Mouse (Mus musculus) stomach, embryonic 14.5 days (tissue): ENCODE results near the gene Cct8. TPM values are rescaled to one million over a fixed set of nuclear protein-coding genes. Genes with fewer than 3 reads are reported as not detected.
A peak's percentile ranks its signal among the peaks of the same experiment; 100 is the strongest.

Experiments used
- ATAC-seq: fragments of 200-750 bp; cut with Nextera tagmentation; 2 replicates; pipeline ENCODE4 v1.8.0; 2017; ENCODE audit warnings: low read depth, moderate TSS enrichment; ENCODE audit not compliant: insufficient number of reproducible peaks, insufficient read depth, low FRiP score
- H3K27ac ChIP-seq: fragments of 300-500 bp; sonication (generic); 2 replicates; pipeline ENCODE4 v1.5.1; 2014; ENCODE audit warnings: mild to moderate bottlenecking, low read length, moderate library complexity, mixed read lengths
- H3K27me3 ChIP-seq: fragments of 300-500 bp; sonication (generic); 2 replicates; pipeline ENCODE4 v1.6.1; 2014; ENCODE audit warnings: low read length, control low read depth, mixed read lengths; ENCODE audit not compliant: control insufficient read depth, insufficient read depth
- H3K36me3 ChIP-seq: fragments of 300-500 bp; sonication (generic); 2 replicates; pipeline ENCODE4 v1.6.1; 2014; ENCODE audit warnings: mild to moderate bottlenecking, control low read depth, low read length, moderate library complexity, mixed read lengths; ENCODE audit not compliant: control insufficient read depth, insufficient read depth
- H3K4me1 ChIP-seq: fragments of 300-500 bp; sonication (generic); 2 replicates; pipeline ENCODE4 v1.6.1; 2014; ENCODE audit warnings: low read length, control low read depth, mixed read lengths; ENCODE audit not compliant: control insufficient read depth, insufficient read depth
- H3K4me2 ChIP-seq: fragments of 300-500 bp; sonication (generic); replicated peaks from 2 replicates; pipeline ENCODE4 v1.6.1; 2014; ENCODE audit warnings: low read depth, low read length, control low read depth
- H3K4me3 ChIP-seq: fragments of 300-500 bp; sonication (generic); 2 replicates; pipeline ENCODE4 v1.5.1; 2014; ENCODE audit warnings: low read depth, low read length, control low read depth
- H3K9ac ChIP-seq: fragments of 300-500 bp; sonication (generic); replicated peaks from 2 replicates; pipeline ENCODE4 v1.6.1; 2014; ENCODE audit warnings: low read depth, mild to moderate bottlenecking, control low read depth, low read length, moderate library complexity, mixed read lengths
- H3K9me3 ChIP-seq: fragments of 300-500 bp; sonication (generic); 2 replicates; pipeline ENCODE4 v1.6.1; 2016; ENCODE audit warnings: low read depth, low read length, control low read depth; ENCODE audit not compliant: control insufficient read depth
- WGBS: fragments of 180-500 bp; shearing (Covaris S2); extraction: QIAGEN DNeasy Blood & Tissue Kit; methylation state at CpG from one replicate; pipeline ENCODE4 v1.1.7; 2014; 5-methylcytosine and 5-hydroxymethylcytosine counted together
- polyA plus RNA-seq: library from polyadenylated mRNA; unstranded; fragments of >200 nt; fragmentation: Nextera tagmentation; extraction: Ambion mirVana; gene quantifications from 2 replicates; pipeline ENCODE4 v1.2.1, GENCODE M21; 2014

Cct8 gene
- polyA plus RNA-seq, 1 experiment from 2014 or later: 396 TPM

DNA sequence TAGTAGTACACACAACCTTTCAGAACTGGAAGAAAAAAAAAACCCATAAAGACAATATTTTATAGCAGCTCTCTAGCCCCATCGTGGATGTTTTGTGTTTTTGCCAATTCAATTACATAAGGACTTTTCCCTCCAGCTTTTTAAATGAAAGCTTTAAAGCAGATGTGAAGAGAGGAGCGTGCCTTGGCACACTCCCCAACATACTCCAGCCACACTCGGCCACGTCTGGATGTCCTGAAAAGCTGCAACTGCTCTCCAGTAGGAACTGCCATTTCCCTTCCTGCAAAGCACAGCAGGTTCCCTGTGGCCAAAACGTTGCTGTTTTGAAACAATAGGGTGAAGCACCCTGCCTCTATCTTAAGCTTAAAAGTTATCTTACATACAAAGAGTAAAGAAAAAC lies 53.4 kb downstream of the Cct8 start:
- Histone ChIP-seq H3K9ac (no peak overlapping the region), H3K4me3 (no peak overlapping the region), H3K9me3 (no peaks in the 10 kb centered on the region), H3K4me1 (peaks cover 2% of the 10 kb centered on the region; the same call in 1 of the 2 replicates), H3K27me3 (no peaks in the 10 kb centered on the region), H3K4me2 (no peak overlapping the region), H3K27ac (no peak overlapping the region), H3K36me3 (no peaks in the 10 kb centered on the region)
- ATAC-seq: no peak
- 44% methylated on average over 5 of the region's 5 CpGs for WGBS

DNA sequence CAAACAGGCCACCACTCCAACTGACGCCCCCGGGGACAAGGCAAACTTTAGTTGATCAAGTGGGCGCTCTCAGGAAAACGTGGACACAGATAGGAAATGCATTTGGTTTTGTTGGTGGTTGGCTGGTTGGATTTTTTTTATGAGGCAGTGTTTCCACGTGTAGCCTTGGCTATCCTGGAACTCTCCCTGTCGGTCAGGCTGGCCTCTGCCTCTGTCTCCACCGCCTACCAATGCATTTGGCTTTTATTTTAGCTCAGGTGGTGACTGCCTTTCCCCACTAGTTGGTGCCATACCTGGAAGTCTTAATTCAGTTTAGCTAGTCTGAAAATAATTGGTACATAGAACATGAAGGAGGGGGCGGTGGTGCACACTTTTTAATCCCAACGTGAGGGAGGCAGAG lies 54.6 kb downstream of the Cct8 start:
- Histone ChIP-seq H3K36me3 (no peaks in the 10 kb centered on the region), H3K27ac (no peak overlapping the region), H3K9me3 (no peaks in the 10 kb centered on the region), H3K4me3 (peak overlapping the region; percentile 67), H3K4me1 (peaks cover 2% of the 10 kb centered on the region; the same call in 1 of the 2 replicates), H3K4me2 (peak overlapping the region; percentile 72), H3K9ac (peak overlapping the region; percentile 65), H3K27me3 (no peaks in the 10 kb centered on the region)
- 24% methylated on average over 9 of the region's 9 CpGs for WGBS
- no peak for ATAC-seq

DNA sequence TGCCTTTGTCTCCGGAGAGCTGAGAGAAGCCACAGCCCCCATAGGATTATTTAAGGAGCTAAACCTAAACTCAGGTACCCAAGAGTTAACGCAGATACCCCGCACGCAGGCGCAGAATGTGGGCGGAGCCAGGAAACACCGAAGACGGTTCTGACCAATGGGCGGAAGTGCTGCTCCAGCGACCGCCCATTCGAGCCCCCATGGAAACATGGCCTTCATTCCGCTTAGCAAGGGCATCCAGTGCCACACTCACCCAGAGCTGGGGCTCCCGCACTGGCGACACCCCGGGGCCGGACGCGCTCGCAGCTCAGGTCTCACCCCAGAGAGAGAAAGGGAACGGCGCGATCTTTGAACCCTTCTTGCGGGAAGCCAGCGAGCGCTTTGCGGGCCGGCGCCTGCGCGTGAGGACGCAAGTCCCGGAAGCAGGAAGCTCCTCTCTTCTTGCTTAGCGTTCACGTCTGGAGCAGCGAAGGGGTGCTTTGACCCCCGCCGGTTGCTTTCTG lies 55.4 kb downstream of the Cct8 start, which contains the start of gene Rwdd2b:
Gene Rwdd2b, minus strand, starts transcription at position 390 of the 503 bp plus-strand sequence.
- H3K4me3 ChIP-seq: peak within 1 kb of the TSS; percentile 67
- peak; percentile 95 for ATAC-seq
- peaks cover 2% of the 10 kb centered on the region; the same call in 1 of the 2 replicates for H3K4me1 ChIP-seq
- H3K27ac ChIP-seq: peak within 1 kb of the TSS; percentile 83
- no peaks in the 10 kb centered on the region for H3K27me3 ChIP-seq
- peak within 1 kb of the TSS; percentile 72 for H3K4me2 ChIP-seq
- H3K9ac ChIP-seq: peak within 1 kb of the TSS; percentile 65
- 0% methylated on average over 38 of the region's 38 CpGs for WGBS
- H3K9me3 ChIP-seq: no peaks in the 10 kb centered on the region
- no peaks in the 10 kb centered on the region for H3K36me3 ChIP-seq

DNA sequence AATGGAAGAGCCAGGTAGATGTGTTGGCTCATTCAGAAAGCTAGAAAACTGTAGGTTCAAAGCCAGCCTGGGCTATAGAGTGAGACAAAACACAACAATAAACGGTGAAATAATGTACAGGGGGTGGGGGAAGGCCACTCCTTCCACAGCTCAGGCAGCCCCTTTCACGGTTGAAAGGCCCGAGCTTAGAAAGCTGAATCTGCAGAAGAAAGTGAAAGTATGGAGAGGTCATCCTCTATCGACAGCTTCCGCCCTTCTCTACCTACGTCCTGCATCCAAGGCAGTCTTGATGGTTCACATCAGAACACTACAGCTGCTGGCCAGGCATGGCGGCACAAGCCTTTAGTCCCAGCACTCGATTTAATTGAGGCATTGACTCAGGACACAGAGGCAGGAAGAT lies 57.0 kb downstream of the Cct8 start:
- Histone ChIP-seq H3K9me3 (no peaks in the 10 kb centered on the region), H3K9ac (no peak overlapping the region), H3K27ac (no peak overlapping the region), H3K4me1 (peaks cover 2% of the 10 kb centered on the region; the same call in 1 of the 2 replicates), H3K4me3 (no peak overlapping the region), H3K27me3 (no peaks in the 10 kb centered on the region), H3K36me3 (no peaks in the 10 kb centered on the region), H3K4me2 (no peak overlapping the region)
- WGBS: 91% methylated on average over 8 of the region's 8 CpGs
- no peak for ATAC-seq

DNA sequence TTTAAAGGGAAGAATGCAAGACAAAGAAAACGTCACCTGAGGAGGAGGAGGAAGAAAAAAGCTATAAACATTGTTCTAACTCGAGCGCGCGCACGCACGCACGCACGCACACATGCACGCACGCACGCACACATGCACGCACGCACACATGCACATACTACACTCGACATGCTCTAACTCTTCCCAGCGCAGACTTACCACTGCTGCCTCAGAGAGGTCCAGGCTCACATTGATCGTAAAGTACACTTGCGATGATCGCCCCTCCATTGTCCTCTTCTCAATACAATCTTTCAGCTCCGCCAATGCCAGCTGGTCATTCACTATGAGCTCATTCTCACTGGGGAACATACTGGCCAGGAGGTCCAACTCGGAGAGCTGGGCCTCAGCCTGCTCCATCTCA lies 58.6 kb downstream of the Cct8 start:
- Histone ChIP-seq H3K9ac (no peak overlapping the region), H3K4me2 (no peak overlapping the region), H3K9me3 (no peaks in the 10 kb centered on the region), H3K36me3 (no peaks in the 10 kb centered on the region), H3K27me3 (no peaks in the 10 kb centered on the region), H3K4me1 (peaks cover 2% of the 10 kb centered on the region; the same call in 1 of the 2 replicates), H3K27ac (no peak overlapping the region), H3K4me3 (no peak overlapping the region)
- ATAC-seq: no peak
- WGBS: 91% methylated on average over 21 of the region's 21 CpGs

DNA sequence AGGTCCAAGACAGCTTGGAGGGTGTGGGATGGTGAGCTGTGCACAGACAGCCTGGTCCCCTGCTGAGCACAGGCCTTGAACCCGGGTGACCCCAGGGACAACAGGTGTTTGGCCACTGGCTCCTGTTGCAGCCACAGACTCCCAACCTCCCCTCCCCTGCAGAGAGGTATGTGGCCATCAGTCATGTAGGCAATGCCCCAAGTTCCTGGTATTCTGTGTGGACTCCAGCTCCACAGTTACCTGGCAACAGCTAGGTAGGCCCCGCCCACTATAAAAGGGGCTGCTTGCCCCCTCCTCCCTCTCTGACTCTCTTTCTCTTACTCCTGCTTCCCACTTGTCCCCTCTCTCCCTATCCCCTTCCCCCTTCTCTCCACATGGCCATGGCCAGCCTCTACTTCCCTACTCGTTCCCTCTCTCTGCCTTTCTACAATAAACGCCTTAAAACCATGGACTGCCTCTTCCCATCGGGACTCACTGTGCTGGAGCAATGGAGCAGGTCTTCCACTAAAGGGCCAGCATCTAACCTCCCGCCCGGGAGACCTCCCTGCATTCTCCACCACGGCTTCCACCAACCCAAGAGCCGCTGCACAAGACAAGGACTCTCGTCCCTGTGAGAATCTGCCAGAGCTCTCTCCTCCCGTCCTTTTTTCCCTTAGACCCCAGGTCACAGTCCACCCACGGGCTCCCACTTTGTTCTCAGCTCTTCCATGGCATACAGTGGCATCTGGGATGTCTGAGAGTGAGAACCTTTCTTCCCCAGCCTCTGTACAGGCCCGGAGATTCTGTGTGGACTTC lies 60.1 kb downstream of the Cct8 start:
- Histone ChIP-seq H3K36me3 (no peaks in the 10 kb centered on the region), H3K4me3 (no peak overlapping the region), H3K4me1 (0 out of 2 replicates have a peak, but pooled peaks cover 2% of the 10 kb centered on the region), H3K27ac (no peak overlapping the region), H3K9me3 (no peaks in the 10 kb centered on the region), H3K27me3 (no peaks in the 10 kb centered on the region), H3K9ac (no peak overlapping the region), H3K4me2 (no peak overlapping the region)
- ATAC-seq: no peak
- 80% methylated on average over 13 of the region's 13 CpGs for WGBS

DNA sequence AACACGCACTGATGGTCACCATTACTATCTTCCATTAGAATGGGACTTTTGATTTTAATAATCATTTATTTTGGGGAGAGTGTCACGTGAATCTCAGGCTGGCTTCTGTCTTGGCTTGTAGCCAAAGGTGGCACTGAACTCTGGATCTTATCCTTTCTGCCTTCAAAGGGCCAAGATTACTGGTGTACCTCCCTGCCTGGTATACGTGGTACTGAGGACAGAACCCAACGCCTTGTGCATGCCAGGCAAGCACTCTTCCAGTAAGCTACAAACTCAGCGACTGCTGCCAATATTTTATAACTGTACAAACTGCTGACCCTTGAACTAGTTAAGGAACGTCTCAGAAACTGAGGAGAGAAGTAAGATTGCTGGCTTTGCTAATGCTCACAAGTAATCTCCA lies 60.7 kb downstream of the Cct8 start:
- Histone ChIP-seq H3K4me1 (0 out of 2 replicates have a peak, but pooled peaks cover 2% of the 10 kb centered on the region), H3K36me3 (no peaks in the 10 kb centered on the region), H3K4me3 (no peak overlapping the region), H3K9me3 (no peaks in the 10 kb centered on the region), H3K27ac (no peak overlapping the region), H3K9ac (no peak overlapping the region), H3K4me2 (no peak overlapping the region), H3K27me3 (no peaks in the 10 kb centered on the region)
- 84% methylated on average over 6 of the region's 6 CpGs for WGBS
- no peak for ATAC-seq

DNA sequence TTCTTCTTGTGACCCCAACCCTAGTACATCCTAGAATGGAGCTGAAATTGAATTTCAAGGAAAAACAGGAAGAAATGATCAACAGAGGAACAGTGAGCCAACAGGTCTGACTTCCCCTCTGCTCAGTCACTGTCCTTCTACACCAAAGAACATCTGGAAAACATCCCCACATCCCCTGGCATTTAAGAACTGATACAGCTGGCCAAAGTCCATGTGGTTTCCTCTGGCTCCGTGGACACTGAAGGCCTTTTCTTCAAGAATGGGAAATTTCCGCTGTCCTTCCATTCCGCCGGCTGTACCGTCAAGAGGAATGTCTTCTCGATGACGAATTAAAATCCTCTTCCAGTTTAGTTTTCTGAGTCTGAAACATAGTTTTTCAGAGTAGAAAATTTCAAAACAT lies 61.4 kb downstream of the Cct8 start:
- ATAC-seq: no peak
- no peaks in the 10 kb centered on the region for H3K27me3 ChIP-seq
- H3K4me1 ChIP-seq: 0 out of 2 replicates have a peak, but pooled peaks cover 2% of the 10 kb centered on the region
- H3K27ac ChIP-seq: no peak overlapping the region
- no peaks in the 10 kb centered on the region for H3K36me3 ChIP-seq
- no peak overlapping the region for H3K9ac ChIP-seq
- H3K4me2 ChIP-seq: no peak overlapping the region
- no peaks in the 10 kb centered on the region for H3K9me3 ChIP-seq
- H3K4me3 ChIP-seq: no peak overlapping the region
- WGBS: 90% methylated on average over 7 of the region's 7 CpGs
